Comparison of ENCODE assay signal across 8 mouse cellular contexts in genomic region chr2:168206725-168207644, GRCm38 (mm10). TPM values are rescaled to one million over a fixed set of nuclear protein-coding genes. Genes with fewer than 3 reads are reported as not detected.
DNase-seq lines count a peak whose midpoint lies in the region; ATAC-seq lines count a peak whose summit lies in the region.

Adnp (minus strand) TSS chr2:168207112.

- DNase-seq in MEL-GATA-1-ER (ENCODE audit: extremely low read depth, low read depth) = peak; percentile 85
- peak; percentile 89 for DNase-seq in cerebellum, adult 8-10 months
- peak; percentile 98 for DNase-seq in forelimb bud, embryonic 11.5 days (ENCODE audit: low read depth, low spot score)
- DNase-seq in layer of hippocampus, adult 9-10 months (ENCODE audit: low spot score) = peak; percentile 96
- peak; percentile 90 for DNase-seq in ovary, postnatal 10 days (ENCODE audit: low spot score)
- peak; percentile 97 to 98 for DNase-seq in thymus, postnatal 10 days (ENCODE audit: low spot score in 2 of 2)

- peak within 1 kb of the TSS; percentile 94 for H3K4me3 ChIP-seq in lung, embryonic 16.5 days (ENCODE audit: low read length)

- peak; percentile 91 for ATAC-seq in hematopoietic stem cell, adult 5-6 weeks (replicated peaks in 1 of 2; ENCODE audit: insufficient read depth in 1 of 2, low FRiP score in 2 of 2, low TSS enrichment in 1 of 2, low read depth in 1 of 2, poor library complexity in 2 of 2, severe bottlenecking in 2 of 2)
- ATAC-seq in lung, embryonic 16.5 days (ENCODE audit: low read depth) = peak; percentile 91

- under 1% methylated on average over 44 of the region's 89 CpGs for WGBS in lung, embryonic 16.5 days

- peak within 1 kb of the TSS; percentile 86 for H3K4me2 ChIP-seq in lung, embryonic 16.5 days (ENCODE audit: low read depth, low read length)

- H3K4me1 ChIP-seq in lung, embryonic 16.5 days (replicated peaks; ENCODE audit: control insufficient read depth, insufficient read depth, low read length) = peaks cover 12% of the 10 kb centered on the region

- H3K27ac ChIP-seq in lung, embryonic 16.5 days (ENCODE audit: low read length) = peak within 1 kb of the TSS; percentile 98

- H3K27me3 ChIP-seq in lung, embryonic 16.5 days (ENCODE audit: control insufficient read depth, insufficient read depth, low read depth, low read length) = no peaks in the 10 kb centered on the region

- peaks cover 3% of the 10 kb centered on the region for H3K9me3 ChIP-seq in lung, embryonic 16.5 days (ENCODE audit: control insufficient read depth, low read length)

- H3K36me3 ChIP-seq in lung, embryonic 16.5 days (ENCODE audit: control insufficient read depth, insufficient read depth, low read length) = peaks cover 29% of the 10 kb centered on the region

- peak within 1 kb of the TSS; percentile 100 for H3K9ac ChIP-seq in lung, embryonic 16.5 days (ENCODE audit: low read length)

RNA-seq across cellular contexts. Expression of gene Adnp, which starts in this region (rescaled TPM):
- total RNA-seq in hematopoietic stem cell, adult 5-6 weeks (2017) = 9.3 and 11.3 TPM in 2 replicates
- 1.3 and 1.8 TPM in 2 replicates for polyA plus RNA-seq in lung, embryonic 16.5 days (2015; fragmentation: Nextera tagmentation; extraction: Ambion mirVana)

Comparison
In these comparisons a context has a peak if more than half of its experiments do, and no peak if none do; other contexts are left out.
1. Peak in every context shown above with its lines: DNase-seq, ATAC-seq, H3K4me3 ChIP-seq and H3K27ac ChIP-seq.